Mouse (Mus musculus): ENCODE data around the gene Muc20.

DNA sequence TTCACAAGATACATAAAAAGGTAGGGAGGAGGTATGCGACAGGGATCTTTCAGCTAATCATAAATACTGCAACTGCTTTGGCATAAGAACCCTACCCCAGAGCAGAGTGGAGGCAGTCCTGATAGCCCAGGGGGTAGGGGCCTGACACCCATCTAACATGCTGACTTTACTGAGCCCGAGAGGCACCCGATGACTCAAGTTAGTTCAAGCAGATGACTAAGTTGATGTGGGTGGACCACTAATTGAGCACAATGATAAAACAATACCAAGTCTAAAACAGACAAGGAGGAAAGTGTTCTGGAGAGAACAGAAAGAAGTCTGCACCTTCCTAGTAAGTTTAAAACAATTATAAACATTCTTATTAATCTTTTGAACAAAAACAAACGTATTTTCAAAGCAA lies 34.3 kb upstream of the Muc20 start:
- TF ChIP-seq GATA1 (IDR thresholded peaks at IDR 0.05; ENCODE audit: borderline replicate concordance, low read length) = no peak
- no peak for TF ChIP-seq FLI1 (IDR thresholded peaks at IDR 0.05; ENCODE audit: low read length)

All from megakaryocyte, embryonic 14.5 days (primary cell).